Mouse (Mus musculus): Measurements from ENCODE around the gene Kif26b. TPM values are rescaled to one million over a fixed set of nuclear protein-coding genes. Genes with fewer than 3 reads are reported as not detected.

The Kif26b gene
- polyA plus RNA-seq, 1 experiment from 2014 or later, result 13.5 TPM

DNA sequence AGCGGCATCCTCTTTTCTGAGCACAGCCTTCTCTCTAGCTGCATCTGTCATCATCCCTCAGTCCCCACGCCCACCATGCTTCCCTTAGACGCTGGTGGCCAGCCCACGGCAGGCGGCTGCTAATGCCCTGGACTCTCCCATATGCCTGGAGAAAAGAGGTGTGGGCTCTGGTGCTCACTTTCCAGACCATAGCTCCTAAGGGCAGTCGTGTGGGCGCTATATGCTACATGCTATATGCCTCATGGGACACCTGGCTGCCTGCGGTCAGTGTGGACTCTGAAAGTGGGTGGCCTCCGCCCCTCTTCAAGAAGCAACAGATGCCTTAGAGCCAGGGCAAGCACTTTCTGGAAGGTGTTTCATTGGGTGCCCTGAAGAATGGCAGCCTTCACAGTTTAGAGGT lies 306.9 kb downstream of the Kif26b start:
- no peaks in the 10 kb centered on the region for H3K27me3 ChIP-seq (ENCODE audit: insufficient read depth, poor library complexity, severe bottlenecking)
- WGBS, result 71% methylated on average over 9 of the region's 9 CpGs
- no peak overlapping the region for H3K27ac ChIP-seq
- H3K4me1 ChIP-seq, result peaks cover 27% of the 10 kb centered on the region
- DNase-seq (ENCODE audit: low spot score), result no peak
- 0 out of 2 replicates have a peak, but pooled peaks cover 5% of the 10 kb centered on the region for H3K36me3 ChIP-seq
- no peaks in the 10 kb centered on the region for H3K9me3 ChIP-seq
- H3K4me3 ChIP-seq, result no peak overlapping the region

DNA sequence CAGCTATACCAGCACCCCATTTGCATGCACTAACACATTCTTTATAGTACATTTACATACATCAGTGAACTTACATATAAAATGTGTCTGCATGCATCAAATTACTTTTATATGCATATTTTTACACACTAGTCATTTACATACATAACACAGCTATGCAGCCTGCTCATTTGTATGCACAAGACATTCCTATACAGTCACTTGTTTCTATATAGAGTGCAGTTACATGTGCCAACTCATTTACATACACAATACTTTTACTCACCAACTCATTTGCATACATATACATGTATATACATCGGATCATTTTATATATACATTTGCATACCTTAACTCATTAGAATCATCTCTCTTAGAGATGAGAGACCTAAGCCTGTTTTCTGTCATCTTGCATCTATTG lies 308.1 kb downstream of the Kif26b start:
- Histone ChIP-seq H3K9me3 (no peaks in the 10 kb centered on the region), H3K27ac (no peak overlapping the region), H3K27me3 (ENCODE audit: insufficient read depth, poor library complexity, severe bottlenecking) (no peaks in the 10 kb centered on the region), H3K4me3 (no peak overlapping the region), H3K4me1 (peaks cover 27% of the 10 kb centered on the region), H3K36me3 (no peaks in the 10 kb centered on the region)
- WGBS, result 83% methylated on average over 1 of the region's 1 CpGs
- no peak for DNase-seq (ENCODE audit: low spot score)

- Histone ChIP-seq H3K27ac (0 out of 2 replicates have a peak overlapping the region, but pooled peaks have one; percentile 42), H3K9me3 (no peaks in the 10 kb centered on the region), H3K36me3 (no peaks in the 10 kb centered on the region), H3K4me3 (no peak overlapping the region), H3K27me3 (ENCODE audit: insufficient read depth, poor library complexity, severe bottlenecking) (no peaks in the 10 kb centered on the region), H3K4me1 (peaks cover 23% of the 10 kb centered on the region)
- 51% methylated on average over 10 of the region's 10 CpGs for WGBS
- DNase-seq (ENCODE audit: low spot score), result no peak
Observed at GRCm38 (mm10) chr1:178838696-178839320, 309.9 kb downstream of the Kif26b start.

DNA sequence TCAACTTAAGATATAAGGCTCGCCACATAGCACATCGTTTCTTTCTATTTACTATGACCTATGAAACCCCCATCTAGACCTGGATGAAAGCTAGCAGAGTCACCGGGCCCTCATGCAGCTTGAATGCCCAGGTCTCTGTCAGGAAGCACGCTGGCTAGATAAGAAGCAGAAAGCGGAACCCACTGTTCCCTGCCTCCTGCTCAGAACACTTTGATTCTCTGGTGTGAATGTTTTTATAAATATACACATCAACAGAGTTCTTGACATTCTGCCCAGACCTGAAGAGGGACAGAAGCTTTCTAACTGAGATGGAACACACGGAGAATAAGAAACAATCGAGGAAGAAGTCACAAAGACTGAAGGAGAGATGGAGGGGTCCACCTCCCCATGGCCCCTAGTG lies 311.4 kb downstream of the Kif26b start:
- Histone ChIP-seq H3K9me3 (no peaks in the 10 kb centered on the region), H3K4me1 (peaks cover 23% of the 10 kb centered on the region), H3K36me3 (no peaks in the 10 kb centered on the region), H3K4me3 (no peak overlapping the region), H3K27me3 (ENCODE audit: insufficient read depth, poor library complexity, severe bottlenecking) (no peaks in the 10 kb centered on the region), H3K27ac (no peak overlapping the region)
- WGBS, result 58% methylated on average over 7 of the region's 7 CpGs
- DNase-seq (ENCODE audit: low spot score), result no peak

- H3K4me1 ChIP-seq, result peaks cover 4% of the 10 kb centered on the region; the same call in 1 of the 2 replicates
- H3K36me3 ChIP-seq, result no peaks in the 10 kb centered on the region
- no peak overlapping the region for H3K4me3 ChIP-seq
- DNase-seq (ENCODE audit: low spot score), result no peak
- no peaks in the 10 kb centered on the region for H3K9me3 ChIP-seq
- H3K27me3 ChIP-seq (ENCODE audit: insufficient read depth, poor library complexity, severe bottlenecking), result no peaks in the 10 kb centered on the region
- H3K27ac ChIP-seq, result no peak overlapping the region
- WGBS, result 77% methylated on average over 6 of the region's 6 CpGs
Observed at GRCm38 (mm10) chr1:178844839-178845238, 315.9 kb downstream of the Kif26b start.

- Histone ChIP-seq H3K27me3 (ENCODE audit: insufficient read depth, poor library complexity, severe bottlenecking) (no peaks in the 10 kb centered on the region), H3K4me3 (no peak overlapping the region), H3K9me3 (no peaks in the 10 kb centered on the region), H3K27ac (no peak overlapping the region), H3K4me1 (no peaks in the 10 kb centered on the region; the same call in 1 of the 2 replicates), H3K36me3 (no peaks in the 10 kb centered on the region)
- no peak for DNase-seq (ENCODE audit: low spot score)
- WGBS, result 87% methylated on average over 5 of the region's 5 CpGs
Observed at GRCm38 (mm10) chr1:178847569-178847968, 318.6 kb downstream of the Kif26b start.

DNA sequence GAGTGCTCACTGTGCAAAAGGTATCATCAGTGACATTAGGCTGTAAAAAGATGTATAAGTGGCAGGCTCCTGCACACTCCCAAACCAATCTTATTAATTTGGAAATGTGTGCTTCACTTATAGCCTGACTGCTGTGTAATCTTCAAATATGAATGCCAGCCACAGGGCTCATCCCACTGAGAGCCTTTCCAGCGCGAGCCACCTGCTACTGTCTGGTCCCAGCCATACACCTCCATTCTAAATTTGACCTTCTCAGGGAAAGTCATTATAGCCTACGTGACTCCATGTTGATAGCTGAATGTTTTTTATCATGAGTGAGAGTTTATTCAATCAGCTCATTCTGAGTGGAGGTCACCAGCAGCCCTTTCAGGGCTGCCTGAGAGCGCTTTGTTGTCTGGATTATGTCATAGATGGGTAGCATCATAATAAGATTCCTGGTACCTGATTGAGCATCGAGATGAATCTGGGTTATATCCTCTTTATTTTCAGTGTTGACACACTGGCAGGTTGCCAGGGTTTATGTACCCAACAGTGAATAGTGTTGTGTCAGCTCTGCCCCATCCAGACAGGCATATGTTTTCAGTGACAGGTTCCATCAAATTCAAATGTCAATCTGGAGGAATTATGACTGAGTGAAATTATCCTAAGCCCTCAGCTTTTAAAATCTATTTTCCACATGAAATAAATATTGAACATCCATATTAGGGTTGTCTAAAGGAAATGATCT lies 319.6 kb downstream of the Kif26b start:
- H3K4me1 ChIP-seq, result no peaks in the 10 kb centered on the region; the same call in 1 of the 2 replicates
- no peaks in the 10 kb centered on the region for H3K27me3 ChIP-seq (ENCODE audit: insufficient read depth, poor library complexity, severe bottlenecking)
- no peak for DNase-seq (ENCODE audit: low spot score)
- no peaks in the 10 kb centered on the region for H3K36me3 ChIP-seq
- no peaks in the 10 kb centered on the region for H3K9me3 ChIP-seq
- 81% methylated on average over 5 of the region's 5 CpGs for WGBS
- no peak overlapping the region for H3K27ac ChIP-seq
- no peak overlapping the region for H3K4me3 ChIP-seq

DNA sequence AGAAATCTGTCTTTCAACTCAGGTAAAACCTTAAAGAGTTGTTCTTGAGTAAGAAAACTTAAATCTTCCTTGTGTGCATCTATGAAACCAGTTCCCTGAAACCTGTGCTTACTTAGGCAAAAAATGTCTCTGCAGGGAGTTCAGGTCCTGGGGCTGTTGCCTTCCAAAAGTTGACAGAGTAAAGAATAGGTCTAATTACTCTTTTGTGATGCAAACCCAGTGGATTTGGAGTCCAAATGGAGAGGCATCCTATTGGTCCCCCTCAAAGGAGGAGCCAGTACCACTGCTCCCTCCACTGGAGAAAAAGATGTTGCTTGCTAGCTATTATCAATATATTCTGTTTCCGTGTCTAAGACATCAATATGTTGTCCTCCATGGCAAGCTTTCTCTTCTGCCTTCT lies 321.6 kb downstream of the Kif26b start:
- Histone ChIP-seq H3K27me3 (ENCODE audit: insufficient read depth, poor library complexity, severe bottlenecking) (no peaks in the 10 kb centered on the region), H3K4me3 (no peak overlapping the region), H3K36me3 (no peaks in the 10 kb centered on the region), H3K9me3 (no peaks in the 10 kb centered on the region), H3K27ac (no peak overlapping the region), H3K4me1 (peaks cover 7% of the 10 kb centered on the region; the same call in 1 of the 2 replicates)
- 53% methylated on average over 1 of the region's 1 CpGs for WGBS
- no peak for DNase-seq (ENCODE audit: low spot score)

- DNase-seq (ENCODE audit: low spot score), result no peak
- H3K27me3 ChIP-seq (ENCODE audit: insufficient read depth, poor library complexity, severe bottlenecking), result no peaks in the 10 kb centered on the region
- peaks cover 19% of the 10 kb centered on the region for H3K4me1 ChIP-seq
- H3K4me3 ChIP-seq, result no peak overlapping the region
- H3K36me3 ChIP-seq, result no peaks in the 10 kb centered on the region
- WGBS, result 87% methylated on average over 4 of the region's 4 CpGs
- no peaks in the 10 kb centered on the region for H3K9me3 ChIP-seq
- no peak overlapping the region for H3K27ac ChIP-seq
Observed at GRCm38 (mm10) chr1:178854936-178855335, 326.0 kb downstream of the Kif26b start.

DNA sequence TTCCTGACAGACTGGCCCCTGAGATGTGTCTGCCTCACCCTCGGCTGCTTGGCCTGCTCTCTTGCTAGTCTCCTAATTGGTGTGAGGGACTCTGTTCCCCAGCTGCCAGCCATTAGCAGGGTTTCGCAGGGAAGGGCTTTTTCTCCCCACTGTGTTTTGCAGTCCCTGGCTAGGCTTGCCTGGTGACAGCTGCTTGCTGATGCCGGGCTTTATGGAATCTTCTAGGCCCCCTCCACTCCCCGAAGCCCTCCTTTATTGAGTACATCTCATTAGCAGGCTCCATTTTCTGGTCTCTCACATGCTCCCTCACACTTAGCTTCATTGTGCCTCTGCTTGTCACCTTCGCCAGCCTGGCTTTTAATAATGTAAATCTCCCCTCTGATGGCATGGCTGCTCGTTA lies 327.0 kb downstream of the Kif26b start:
- Histone ChIP-seq H3K27ac (0 out of 2 replicates have a peak overlapping the region, but pooled peaks have one; percentile 29), H3K4me1 (peaks cover 19% of the 10 kb centered on the region), H3K36me3 (no peaks in the 10 kb centered on the region), H3K27me3 (ENCODE audit: insufficient read depth, poor library complexity, severe bottlenecking) (no peaks in the 10 kb centered on the region), H3K4me3 (no peak overlapping the region), H3K9me3 (no peaks in the 10 kb centered on the region)
- DNase-seq (ENCODE audit: low spot score), result no peak
- WGBS, result 69% methylated on average over 6 of the region's 6 CpGs

GRCm38 (mm10) chr1:178860671-178861391 lies 331.9 kb downstream of the Kif26b start:
- Histone ChIP-seq H3K4me1 (peaks cover 9% of the 10 kb centered on the region), H3K36me3 (peaks cover 15% of the 10 kb centered on the region), H3K27me3 (ENCODE audit: insufficient read depth, poor library complexity, severe bottlenecking) (no peaks in the 10 kb centered on the region), H3K27ac (no peak overlapping the region), H3K4me3 (no peak overlapping the region), H3K9me3 (no peaks in the 10 kb centered on the region)
- no peak for DNase-seq (ENCODE audit: low spot score)
- WGBS, result 79% methylated on average over 8 of the region's 8 CpGs

DNA sequence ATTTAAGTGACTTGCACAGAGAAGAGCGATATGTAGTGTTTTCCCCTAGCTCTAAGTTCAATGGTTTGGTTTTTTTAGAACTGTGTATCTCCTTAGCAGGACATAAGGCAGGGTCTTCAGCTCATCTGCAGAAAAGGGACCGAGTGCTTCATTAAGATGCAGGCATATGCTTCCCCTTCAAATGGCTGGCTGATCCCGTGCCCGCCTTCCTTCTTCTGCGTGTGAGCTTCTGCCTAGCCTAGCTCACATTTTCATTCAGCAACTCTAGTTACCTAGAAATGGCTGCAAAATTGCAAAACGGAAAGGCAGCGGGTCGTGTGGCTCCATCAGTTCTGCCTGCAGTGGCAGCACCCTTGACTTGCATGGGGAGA lies 332.5 kb downstream of the Kif26b start:
- no peak overlapping the region for H3K27ac ChIP-seq

DNA sequence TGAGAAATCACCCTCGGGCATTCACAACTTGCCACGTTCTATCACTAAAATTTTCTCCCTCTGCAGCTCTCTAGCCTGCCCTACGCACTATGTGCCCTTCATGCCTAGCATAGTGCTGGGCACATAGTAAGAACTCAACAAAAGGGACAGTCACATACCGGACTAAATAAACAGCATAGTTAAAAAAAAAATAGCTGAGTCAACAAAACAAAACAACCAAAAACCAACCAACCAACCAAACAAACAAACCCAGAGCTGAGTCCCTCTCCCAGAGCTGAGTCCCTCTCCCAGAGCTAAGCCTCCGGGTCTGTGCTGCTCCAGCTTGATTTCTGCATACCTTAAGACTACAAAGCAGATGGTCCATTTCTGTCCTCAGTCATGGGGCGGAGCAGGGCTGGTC lies 334.8 kb downstream of the Kif26b start:
- no peaks in the 10 kb centered on the region; the same call in 1 of the 2 replicates for H3K27me3 ChIP-seq (ENCODE audit: insufficient read depth, poor library complexity, severe bottlenecking)
- no peaks in the 10 kb centered on the region for H3K9me3 ChIP-seq
- H3K36me3 ChIP-seq, result peaks cover 33% of the 10 kb centered on the region
- 86% methylated on average over 6 of the region's 6 CpGs for WGBS
- DNase-seq (ENCODE audit: low spot score), result no peak
- H3K4me1 ChIP-seq, result no peaks in the 10 kb centered on the region
- H3K27ac ChIP-seq, result no peak overlapping the region
- no peak overlapping the region for H3K4me3 ChIP-seq

More for the DNA sequence above, 332.5 kb downstream of the Kif26b start:
- H3K9me3 ChIP-seq, result no peaks in the 10 kb centered on the region
- H3K4me1 ChIP-seq, result peaks cover 4% of the 10 kb centered on the region
- no peak for DNase-seq (ENCODE audit: low spot score)
- H3K4me3 ChIP-seq, result no peak overlapping the region
- WGBS, result 88% methylated on average over 8 of the region's 8 CpGs
- H3K36me3 ChIP-seq, result peaks cover 19% of the 10 kb centered on the region
- H3K27me3 ChIP-seq (ENCODE audit: insufficient read depth, poor library complexity, severe bottlenecking), result no peaks in the 10 kb centered on the region

Data from heart, embryonic 10.5 days (tissue).